Mouse (Mus musculus) stomach, postnatal 0 days (tissue): ENCODE measurements around the gene Ttll12. TPM values are rescaled to one million over a fixed set of nuclear protein-coding genes. Genes with fewer than 3 reads are reported as not detected.

Experiments used
- ATAC-seq: fragments of 200-750 bp; cut with Nextera tagmentation; 2 replicates; pipeline ENCODE4 v1.8.0; 2017; ENCODE audit not compliant: low FRiP score, low TSS enrichment
- DNase-seq: peaks from one replicate; pipeline ENCODE4 v3.0.0-alpha.2; 2016; ENCODE audit warnings: low spot score
- H3K27ac ChIP-seq: fragments of 300-500 bp; sonication (generic); replicated peaks from 2 replicates; pipeline ENCODE4 v1.5.1; 2014; ENCODE audit warnings: mild to moderate bottlenecking, control low read depth
- H3K27me3 ChIP-seq: fragments of 300-500 bp; sonication (generic); 2 replicates; pipeline ENCODE4 v1.6.1; 2014; ENCODE audit warnings: low read length; ENCODE audit not compliant: control insufficient read depth, insufficient read depth
- H3K36me3 ChIP-seq: fragments of 300-500 bp; sonication (generic); 2 replicates; pipeline ENCODE4 v1.6.1; 2014; ENCODE audit warnings: low read length, mixed read lengths; ENCODE audit not compliant: control insufficient read depth, insufficient read depth
- H3K4me1 ChIP-seq: fragments of 300-500 bp; sonication (generic); replicated peaks from 2 replicates; pipeline ENCODE4 v1.6.1; 2014; ENCODE audit warnings: antibody characterized with exemption; ENCODE audit not compliant: control insufficient read depth, insufficient read depth
- H3K4me2 ChIP-seq: fragments of 300-500 bp; sonication (generic); replicated peaks from 2 replicates; pipeline ENCODE4 v1.6.1; 2014; ENCODE audit warnings: low read depth, mild to moderate bottlenecking, control low read depth, moderate library complexity
- H3K4me3 ChIP-seq: fragments of 300-500 bp; sonication (generic); 2 replicates; pipeline ENCODE4 v1.5.1; 2014; ENCODE audit warnings: low read depth, low read length, control low read depth
- H3K9ac ChIP-seq: fragments of 300-500 bp; sonication (generic); 2 replicates; pipeline ENCODE4 v1.6.1; 2014; ENCODE audit warnings: mild to moderate bottlenecking, low read length, control low read depth, mixed read lengths
- H3K9me3 ChIP-seq: fragments of 300-500 bp; sonication (generic); 2 replicates; pipeline ENCODE4 v1.6.1; 2016; ENCODE audit warnings: low read length; ENCODE audit not compliant: control insufficient read depth
- CTCF ChIP-seq: IDR thresholded peaks from 2 replicates; pipeline ENCODE4 v1.5.1; 2016; ENCODE audit warnings: antibody characterized with exemption, low read depth, mild to moderate bottlenecking, moderate library complexity
- EP300 ChIP-seq: optimal IDR thresholded peaks from 2 replicates; pipeline ENCODE3; 2016; ENCODE audit warnings: antibody characterized with exemption
- WGBS: fragments of 180-500 bp; shearing (Covaris S2); extraction: QIAGEN DNeasy Blood & Tissue Kit; methylation state at CpG from one replicate; pipeline ENCODE4 v1.1.7; 2014; 5-methylcytosine and 5-hydroxymethylcytosine counted together
- polyA plus RNA-seq: library from polyadenylated mRNA; unstranded; fragments of >200 nt; fragmentation: Nextera tagmentation; extraction: Ambion mirVana; gene quantifications from 2 replicates; pipeline ENCODE4 v1.2.1, GENCODE M21; 2015

The Ttll12 gene
- polyA plus RNA-seq, 1 experiment from 2014 or later: 17.3 TPM

DNA sequence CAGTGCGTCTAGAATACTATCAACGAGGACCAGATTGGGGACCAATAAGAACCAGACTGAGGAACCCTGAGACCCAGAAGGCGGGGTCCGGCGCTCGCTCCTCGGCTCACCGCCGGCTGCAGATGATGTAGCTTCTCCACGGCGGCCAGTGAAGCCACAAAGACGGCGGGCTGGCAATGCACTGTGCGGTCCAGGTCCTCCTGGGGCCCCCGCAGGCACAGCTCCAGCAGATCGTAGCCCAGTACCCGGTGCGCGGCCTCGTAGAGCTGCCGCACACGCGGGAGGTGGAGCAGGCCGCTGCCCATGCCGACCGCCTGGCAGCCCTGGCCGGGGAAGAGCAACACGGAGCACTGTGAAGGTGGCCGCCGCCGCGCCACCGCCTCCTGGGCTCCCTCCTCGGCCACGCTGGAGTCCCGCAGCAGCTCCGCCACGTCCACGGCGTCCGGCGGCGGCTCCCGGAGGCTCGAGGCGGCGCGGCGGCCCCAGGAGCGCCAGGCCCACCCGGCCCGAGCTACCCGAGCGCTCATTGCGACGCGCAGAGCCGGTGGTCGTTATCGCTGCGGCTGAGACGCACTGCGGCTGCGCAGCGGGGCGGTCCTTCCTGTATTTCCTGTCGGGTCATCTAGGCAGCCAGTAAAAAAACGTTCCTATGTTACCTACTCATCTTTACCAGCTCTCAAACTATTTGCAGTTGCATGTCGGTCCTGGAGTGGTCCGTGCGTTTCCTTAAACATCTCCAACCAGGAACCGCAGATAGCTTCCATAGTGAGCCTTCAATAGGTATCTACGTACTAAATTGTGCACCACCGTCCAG is 39.6 kb downstream of the Ttll12 start:
- ATAC-seq: peak; percentile 81
- H3K27ac ChIP-seq: peak overlapping the region; percentile 94
- H3K9ac ChIP-seq: peak overlapping the region; percentile 88
- H3K4me3 ChIP-seq: peak overlapping the region; percentile 78
- no peaks in the 10 kb centered on the region for H3K27me3 ChIP-seq
- no peaks in the 10 kb centered on the region for H3K4me1 ChIP-seq
- WGBS: under 1% methylated on average over 73 of the region's 74 CpGs
- peaks cover 3% of the 10 kb centered on the region; the same call in 1 of the 2 replicates for H3K36me3 ChIP-seq
- peak; percentile 89 for DNase-seq
- H3K4me2 ChIP-seq: peak overlapping the region; percentile 92
- no peak for TF ChIP-seq EP300
- no peak for TF ChIP-seq CTCF
- no peaks in the 10 kb centered on the region for H3K9me3 ChIP-seq

DNA sequence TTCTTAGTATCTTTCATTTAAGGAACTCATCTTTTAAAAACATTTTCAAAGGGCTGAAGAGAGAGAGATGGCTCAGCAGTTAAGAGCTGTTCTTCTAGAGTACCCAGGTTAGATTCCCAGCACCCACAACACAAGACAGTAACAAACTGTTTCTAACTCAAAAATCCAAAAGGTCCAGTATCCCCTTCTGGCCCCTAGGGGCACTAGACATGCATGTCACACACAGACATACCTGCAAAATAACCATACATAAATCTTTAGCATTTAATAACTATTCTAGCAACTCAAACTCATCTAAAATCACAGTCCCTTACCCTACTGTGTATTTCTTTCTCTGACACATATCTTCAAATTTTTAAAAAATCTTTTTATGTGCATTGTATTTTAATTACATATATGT is 41.1 kb downstream of the Ttll12 start:
- Histone ChIP-seq H3K4me3 (no peak overlapping the region), H3K36me3 (peaks cover 9% of the 10 kb centered on the region; the same call in 1 of the 2 replicates), H3K9me3 (no peaks in the 10 kb centered on the region), H3K27ac (no peak overlapping the region), H3K4me1 (no peaks in the 10 kb centered on the region), H3K27me3 (no peaks in the 10 kb centered on the region), H3K9ac (no peak overlapping the region), H3K4me2 (no peak overlapping the region)
- no peak for DNase-seq
- TF ChIP-seq CTCF (peak; percentile 60), EP300 (no peak)
- ATAC-seq: no peak

DNA sequence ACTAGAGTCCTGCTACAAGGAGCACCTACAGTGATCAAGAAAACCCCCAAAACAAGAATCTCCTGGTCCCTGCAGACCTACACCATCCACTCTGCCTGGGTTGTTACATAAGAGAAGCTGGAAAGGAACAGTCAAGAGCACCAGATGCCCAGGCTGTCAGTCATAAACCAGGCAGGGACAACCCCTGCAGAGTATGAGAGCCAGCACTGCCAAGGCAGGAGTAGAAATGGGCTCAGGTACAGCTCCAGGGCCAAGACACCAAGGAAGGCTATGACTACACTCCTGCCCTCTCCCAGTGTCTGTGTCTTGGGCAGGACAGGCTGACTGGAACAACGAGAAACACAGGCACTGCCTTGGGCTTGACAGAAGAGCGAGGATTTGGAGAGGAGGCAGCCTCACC is 44.8 kb downstream of the Ttll12 start:
- no peak overlapping the region for H3K9ac ChIP-seq
- no peaks in the 10 kb centered on the region for H3K9me3 ChIP-seq
- no peaks in the 10 kb centered on the region for H3K27me3 ChIP-seq
- no peak for ATAC-seq
- 56% methylated on average over 2 of the region's 2 CpGs for WGBS
- H3K4me3 ChIP-seq: no peak overlapping the region
- H3K27ac ChIP-seq: no peak overlapping the region
- H3K4me1 ChIP-seq: no peaks in the 10 kb centered on the region
- H3K36me3 ChIP-seq: peaks cover 15% of the 10 kb centered on the region; the same call in 1 of the 2 replicates
- DNase-seq: no peak
- TF ChIP-seq EP300: no peak
- TF ChIP-seq CTCF: no peak
- no peak overlapping the region for H3K4me2 ChIP-seq

DNA sequence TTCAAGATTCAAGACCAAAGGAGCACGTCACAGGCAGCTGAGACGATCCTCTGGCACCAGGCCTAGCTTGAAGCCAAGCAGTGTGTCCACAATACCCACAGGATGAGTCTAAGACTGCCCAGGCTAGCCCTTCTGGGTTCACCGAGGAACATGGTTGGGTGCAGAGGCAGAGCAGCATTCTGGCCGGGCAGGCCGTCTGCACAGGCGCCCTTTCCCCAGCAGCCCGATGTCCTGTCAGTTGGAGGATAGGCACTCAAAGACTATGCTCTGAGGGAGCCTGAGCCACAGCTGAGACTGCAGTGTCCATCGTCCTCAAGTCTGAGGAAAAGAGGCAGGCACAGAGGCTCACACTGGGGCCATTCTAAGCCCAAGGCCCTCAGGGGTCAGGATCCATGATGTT is 47.8 kb downstream of the Ttll12 start:
- H3K4me2 ChIP-seq: no peak overlapping the region
- TF ChIP-seq EP300 (no peak), CTCF (no peak)
- WGBS: 90% methylated on average over 8 of the region's 8 CpGs
- DNase-seq (no peak), ATAC-seq (no peak)
- no peaks in the 10 kb centered on the region for H3K4me1 ChIP-seq
- no peak overlapping the region for H3K9ac ChIP-seq
- H3K27ac ChIP-seq: no peak overlapping the region
- H3K27me3 ChIP-seq: no peaks in the 10 kb centered on the region
- peaks cover 15% of the 10 kb centered on the region; the same call in 1 of the 2 replicates for H3K36me3 ChIP-seq
- H3K4me3 ChIP-seq: no peak overlapping the region
- no peaks in the 10 kb centered on the region for H3K9me3 ChIP-seq

DNA sequence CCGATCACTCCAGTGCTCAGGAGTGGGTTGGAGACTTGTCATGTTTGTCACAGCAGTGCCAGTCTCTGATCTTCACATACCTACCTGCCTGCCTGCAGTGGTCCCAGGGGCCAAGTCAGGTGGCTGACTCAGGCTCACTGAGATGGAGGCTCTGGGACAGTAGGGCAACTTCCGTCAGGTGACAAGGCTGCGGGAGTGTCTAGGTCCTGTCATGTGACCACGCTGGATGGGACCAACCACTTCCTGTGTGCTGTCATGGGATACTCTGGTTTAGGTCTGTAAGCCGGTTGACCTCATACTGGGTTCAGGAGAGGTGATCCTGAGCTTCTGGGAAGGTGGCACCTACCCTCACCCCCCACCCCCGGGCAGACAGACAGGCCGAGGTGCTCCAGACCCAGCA is 48.9 kb downstream of the Ttll12 start:
- H3K36me3 ChIP-seq: peaks cover 15% of the 10 kb centered on the region; the same call in 1 of the 2 replicates

DNA sequence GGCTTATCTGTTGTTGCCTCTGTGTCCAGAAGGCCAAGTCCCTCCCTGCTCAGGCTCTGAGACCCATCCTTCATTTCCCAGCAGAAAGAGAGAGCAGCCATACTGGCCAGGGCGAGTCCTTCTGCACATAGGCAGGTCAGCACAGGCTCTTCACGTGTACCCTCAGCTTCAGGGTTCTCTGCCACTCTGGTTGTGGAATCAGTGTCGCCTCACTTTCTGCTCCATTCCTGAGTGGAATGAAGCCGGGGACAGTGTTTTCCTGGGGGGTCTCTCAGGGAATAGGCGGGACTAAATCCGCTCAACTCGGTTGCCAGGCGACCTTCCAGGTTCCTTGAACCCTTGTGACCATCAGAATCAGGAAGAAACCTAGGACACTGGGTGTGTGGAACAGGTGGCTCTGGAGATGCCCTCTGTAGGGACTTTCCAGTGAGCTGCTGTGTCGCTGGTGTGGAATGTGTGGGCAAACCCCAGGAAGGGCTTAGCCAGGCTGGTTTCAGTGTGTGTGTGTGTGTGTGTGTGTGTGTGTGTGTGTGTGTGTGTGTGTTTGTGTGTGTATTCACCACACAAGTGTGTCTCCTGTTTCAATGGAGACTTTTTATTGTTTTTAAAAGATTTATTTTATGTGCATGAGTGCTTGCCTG is 53.2 kb downstream of the Ttll12 start:
- no peaks in the 10 kb centered on the region for H3K9me3 ChIP-seq
- H3K27me3 ChIP-seq: no peaks in the 10 kb centered on the region
- TF ChIP-seq CTCF (no peak), EP300 (no peak)
- H3K4me1 ChIP-seq: no peaks in the 10 kb centered on the region
- H3K36me3 ChIP-seq: peaks cover 4% of the 10 kb centered on the region; the same call in 1 of the 2 replicates
- H3K27ac ChIP-seq: no peak overlapping the region
- 62% methylated on average over 9 of the region's 9 CpGs for WGBS
- H3K4me2 ChIP-seq: no peak overlapping the region
- DNase-seq: no peak
- H3K4me3 ChIP-seq: no peak overlapping the region
- peak; percentile 49; the same call in 1 of the 2 replicates for ATAC-seq
- no peak overlapping the region for H3K9ac ChIP-seq

More for the DNA sequence above, 48.9 kb downstream of the Ttll12 start:
- H3K9me3 ChIP-seq: no peaks in the 10 kb centered on the region
- H3K4me3 ChIP-seq: no peak overlapping the region
- no peak overlapping the region for H3K4me2 ChIP-seq
- ATAC-seq (no peak), DNase-seq (no peak)
- no peak overlapping the region for H3K9ac ChIP-seq
- 89% methylated on average over 7 of the region's 7 CpGs for WGBS
- H3K4me1 ChIP-seq: no peaks in the 10 kb centered on the region
- H3K27ac ChIP-seq: no peak overlapping the region
- TF ChIP-seq EP300 (no peak), CTCF (no peak)
- no peaks in the 10 kb centered on the region for H3K27me3 ChIP-seq
